Mouse (Mus musculus) myocyte (in vitro differentiated cells): ENCODE measurements at regions not wholly inside any gene's neighbourhood (a gene's known extent, or its start where the extent isn't known, plus 50 kb on each side); places are given as distances from the start of the nearest gene placed in this dataset.

Experiments
- CEBPB ChIP-seq: IDR thresholded peaks from 2 replicates; pipeline ENCODE4 v1.6.1; 2011; ENCODE audit warnings: mild to moderate bottlenecking, moderate library complexity; ENCODE audit not compliant: poor library complexity, insufficient read depth, severe bottlenecking
- E2F4 ChIP-seq: IDR thresholded peaks from one replicate; pipeline ENCODE4 v1.6.1; 2011; ENCODE audit warnings: mild to moderate bottlenecking, control low read depth, moderate library complexity; ENCODE audit not compliant: insufficient read depth
- MAX ChIP-seq: IDR thresholded peaks from one replicate; pipeline ENCODE4 v1.6.1; 2011; ENCODE audit warnings: low read depth, mild to moderate bottlenecking, control low read depth
- MYOD1 ChIP-seq, 3 experiments: IDR thresholded peaks; one replicate each; pipeline ENCODE4 v1.6.1; 2011; ENCODE audit warnings: control low read depth in 2 of 3, low read depth in 2 of 3, mild to moderate bottlenecking in 2 of 3, moderate library complexity in 1 of 3; ENCODE audit not compliant: insufficient read length in 2 of 3, control insufficient read depth in 1 of 3
- MYOG ChIP-seq, 3 experiments: IDR thresholded peaks; one replicate each; pipeline ENCODE4 v1.6.1; 2011; ENCODE audit warnings: control low read depth in 2 of 3, low read depth in 2 of 3, mild to moderate bottlenecking in 2 of 3; ENCODE audit not compliant: insufficient read length in 2 of 3, control insufficient read depth in 1 of 3, insufficient read depth in 1 of 3
- POLR2A ChIP-seq: IDR thresholded peaks from one replicate; pipeline ENCODE4 v1.6.1; 2011; ENCODE audit warnings: low read depth, mild to moderate bottlenecking, control low read depth, moderate library complexity; ENCODE audit not compliant: insufficient read length
- POLR2AphosphoS2 ChIP-seq: IDR thresholded peaks from one replicate; pipeline ENCODE4 v1.6.1; 2011; ENCODE audit warnings: low read depth, control low read depth; ENCODE audit not compliant: insufficient read length
- REST ChIP-seq: IDR thresholded peaks from one replicate; pipeline ENCODE4 v1.6.1; 2011; ENCODE audit warnings: mild to moderate bottlenecking, control low read depth, moderate library complexity; ENCODE audit not compliant: insufficient read depth, insufficient read length
- SRF ChIP-seq: IDR thresholded peaks from one replicate; pipeline ENCODE4 v1.6.1; 2011; ENCODE audit warnings: low read depth; ENCODE audit not compliant: control insufficient read depth, insufficient read length
- TCF12 ChIP-seq: IDR thresholded peaks from one replicate; pipeline ENCODE4 v1.6.1; 2011; ENCODE audit warnings: mild to moderate bottlenecking, control low read depth; ENCODE audit not compliant: poor library complexity, insufficient read depth, severe bottlenecking
- TCF3 ChIP-seq: IDR thresholded peaks from one replicate; pipeline ENCODE4 v1.6.1; 2011; ENCODE audit warnings: low read depth, control low read depth; ENCODE audit not compliant: insufficient read length
- USF1 ChIP-seq: IDR thresholded peaks from one replicate; pipeline ENCODE4 v1.6.1; 2011; ENCODE audit warnings: low read depth, mild to moderate bottlenecking, control low read depth, moderate library complexity

DNA sequence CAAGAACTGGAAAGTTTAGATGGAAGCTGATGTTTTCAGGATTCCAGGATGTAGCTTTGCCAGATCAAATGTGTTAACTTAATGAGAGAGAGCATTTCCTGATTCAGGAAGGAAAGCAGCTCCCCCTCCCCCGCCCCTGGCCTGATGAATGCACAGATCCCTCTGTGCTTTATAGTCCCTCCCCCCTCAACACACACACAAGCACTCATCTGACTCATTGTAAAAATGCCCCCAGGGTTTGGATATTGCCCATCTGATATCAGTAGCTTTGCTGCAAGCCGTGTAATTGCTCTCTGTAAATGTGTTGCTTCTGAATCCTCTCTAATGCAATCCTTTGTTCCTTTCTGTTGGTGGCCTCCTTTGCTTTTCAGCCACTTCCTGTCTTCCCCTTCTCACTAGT is 221.5 kb upstream of the Cxxc4 start:
- TF ChIP-seq POLR2A (no peak), TCF3 (no peak), E2F4 (no peak), SRF (no peak), TCF12 (no peak), USF1 (no peak), MYOG (IDR thresholded peaks at IDR 0.05; ENCODE audit: control insufficient read depth in 1 of 3, insufficient read depth in 1 of 3, insufficient read length in 2 of 3, low read depth in 2 of 3) (no peak), REST (no peak), MAX (no peak), POLR2AphosphoS2 (no peak), MYOD1 (IDR thresholded peaks at IDR 0.05; ENCODE audit: control insufficient read depth in 1 of 3, insufficient read length in 2 of 3, low read depth in 2 of 3) (no peak), CEBPB (no peak)
